Mouse (Mus musculus) cerebellum, postnatal 10 days (tissue): ENCODE measurements around the gene Mrps18c.

ENCODE experiments used
- DNase-seq, 2 experiments: peaks; one replicate each; pipeline ENCODE4 v3.0.0; 2021; ENCODE audit warnings: mixed read lengths in 2 of 2

Gene Mrps18c

GRCm38 (mm10) chr5:100828701-100829100, 30.3 kb downstream of the Mrps18c start:
- no peak for DNase-seq

DNA sequence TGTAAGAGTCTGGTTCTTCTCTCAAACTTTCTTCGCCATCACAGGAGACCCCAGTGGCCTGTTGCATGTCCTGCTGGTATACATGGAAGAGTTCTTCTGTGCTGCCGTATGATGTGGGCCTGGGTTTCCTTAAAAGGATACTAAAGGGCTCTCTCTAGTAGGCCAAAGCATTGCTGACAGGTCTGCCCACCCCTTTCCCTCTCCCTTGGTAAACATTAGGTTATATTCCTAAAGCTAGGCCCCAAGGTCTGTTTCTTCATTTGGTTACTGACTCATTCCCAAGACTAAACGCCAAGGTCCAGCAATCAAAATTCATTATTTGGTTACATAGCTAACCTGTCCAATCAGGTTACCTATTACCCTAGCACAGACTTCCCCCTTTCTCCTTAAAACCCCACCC, 34.3 kb downstream of the Mrps18c start:
- DNase-seq = no peak

DNA sequence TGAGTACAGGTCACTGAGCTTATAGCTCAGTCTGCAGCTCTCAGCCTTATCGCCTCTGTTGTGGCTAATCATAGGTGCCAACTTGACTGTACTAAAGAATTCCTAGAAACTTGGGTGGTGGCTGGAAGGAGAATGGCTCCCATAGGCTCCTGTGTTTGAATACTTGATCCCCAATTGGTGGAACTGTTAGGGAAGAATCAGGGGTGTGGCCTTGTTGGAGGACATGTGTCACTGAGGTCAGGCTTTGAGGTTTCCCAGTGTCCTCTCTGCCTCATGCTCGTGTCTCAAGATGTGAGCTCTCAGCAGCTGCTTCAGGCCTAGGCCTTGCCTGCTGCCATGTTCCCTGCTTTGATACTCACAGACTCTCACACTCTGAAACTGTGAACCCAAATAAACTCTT, 35.4 kb downstream of the Mrps18c start:
- no peak for DNase-seq

- no peak for DNase-seq
These were observed 37.6 kb downstream of the Mrps18c start for GRCm38 (mm10) chr5:100835862-100836538.

DNA sequence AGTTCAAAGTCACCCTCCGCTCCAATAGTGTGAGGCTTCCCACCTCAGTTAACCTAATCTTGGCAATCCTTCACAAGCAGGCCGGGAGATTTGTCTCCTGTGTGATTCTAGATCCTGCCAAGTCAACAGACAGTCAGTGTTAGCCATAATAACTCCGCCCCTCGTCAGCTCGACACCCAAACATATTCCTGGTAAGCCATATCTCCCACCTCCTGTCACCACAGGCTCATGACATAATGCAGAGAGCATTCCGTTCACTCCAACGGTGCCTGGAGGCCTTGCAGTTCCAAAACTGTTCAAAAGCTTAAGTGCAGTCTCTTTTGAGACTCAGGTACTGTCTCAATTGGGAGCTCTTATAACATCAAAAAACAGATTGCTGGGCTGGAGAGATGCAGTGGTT, 39.5 kb downstream of the Mrps18c start:
- no peak for DNase-seq

DNA sequence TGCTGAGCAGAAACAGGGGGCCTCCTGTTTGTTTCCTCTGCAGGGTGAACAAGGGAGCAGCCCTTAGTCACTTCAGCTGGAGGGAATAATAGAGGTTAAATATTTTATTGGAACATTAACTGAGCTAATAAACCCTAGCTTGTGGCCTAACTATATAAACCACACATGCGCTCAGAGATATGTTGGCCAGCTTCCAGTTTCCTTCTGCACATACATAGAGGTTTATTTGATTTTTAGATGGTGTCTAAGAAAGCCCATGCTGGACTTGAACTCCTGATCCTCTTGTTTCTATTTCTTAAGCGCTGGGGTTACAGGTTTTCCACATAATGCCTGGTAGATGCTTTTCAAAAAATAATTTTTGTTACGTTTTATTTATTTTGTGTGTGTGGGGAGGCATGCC, 46.1 kb downstream of the Mrps18c start:
- DNase-seq = no peak

DNA sequence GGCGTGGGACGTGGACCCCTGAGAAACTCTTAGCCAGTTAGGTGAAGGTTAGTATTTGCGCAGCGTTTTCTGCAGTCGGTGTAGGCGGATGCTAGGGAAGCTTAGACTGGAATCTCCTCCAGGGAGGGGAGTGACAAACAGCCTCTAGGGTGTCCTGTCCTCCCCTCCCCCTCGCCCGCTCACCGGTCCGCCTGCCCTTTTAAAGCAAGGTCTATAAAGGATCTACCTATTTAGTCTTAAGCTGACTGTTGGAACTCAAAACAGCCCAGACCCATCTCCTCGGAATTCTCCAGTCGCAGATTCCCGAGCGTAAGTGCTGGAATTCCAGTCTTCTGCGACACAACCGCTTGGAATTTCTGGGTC, 47.0 kb downstream of the Mrps18c start, which contains the start of gene Gpat3:
Gpat3 (plus strand) TSS at position 229 of the 363 bp plus-strand sequence.
- DNase-seq = peak; percentile 35 to 38

- peak; percentile 39 to 49 for DNase-seq
These were observed 47.6 kb downstream of the Mrps18c start for GRCm38 (mm10) chr5:100845848-100846598.

- DNase-seq = no peak
These were observed 48.1 kb downstream of the Mrps18c start for GRCm38 (mm10) chr5:100846599-100846920.

- no peak for DNase-seq
These were observed 48.7 kb downstream of the Mrps18c start for GRCm38 (mm10) chr5:100847143-100847542.

GRCm38 (mm10) chr5:100853963-100854362, 55.5 kb downstream of the Mrps18c start:
- no peak for DNase-seq
